Mouse (Mus musculus) brain, embryonic 14.5 days (tissue): ENCODE results near the gene Fam162b.

Experiments
- CTCF ChIP-seq: fragments of 200-500 bp; IDR thresholded peaks from 2 replicates; pipeline ENCODE4 v1.5.1; 2012; ENCODE audit warnings: inconsistent platforms, mild to moderate bottlenecking, moderate library complexity, borderline replicate concordance; ENCODE audit not compliant: insufficient read depth, insufficient read length; ENCODE audit errors: extremely low read depth
- POLR2A ChIP-seq: fragments of 200-500 bp; IDR thresholded peaks from 2 replicates; pipeline ENCODE4 v1.6.1; 2012; ENCODE audit warnings: mild to moderate bottlenecking, inconsistent platforms, borderline replicate concordance; ENCODE audit not compliant: poor library complexity, insufficient read depth, insufficient read length, severe bottlenecking; ENCODE audit errors: extremely low read depth

- TF ChIP-seq POLR2A (no peak), CTCF (no peak)
Measured at GRCm38 (mm10) chr10:51618538-51618937, 28.2 kb upstream of the Fam162b start.
